Mouse (Mus musculus) urinary bladder, postnatal 10 days (tissue): ENCODE results near the gene Epb41l3.

ENCODE experiments used
- DNase-seq: peaks from one replicate; pipeline ENCODE4 v3.0.0; 2022; ENCODE audit warnings: low spot score

Epb41l3 gene

GRCm38 (mm10) chr17:69075501-69076237 is at the start of gene Epb41l3:
TSS of gene Epb41l3 (plus strand) at chr17:69075683.
- peak; percentile 30 for DNase-seq

- DNase-seq: no peak
Measured at GRCm38 (mm10) chr17:69038760-69039675, 36.5 kb upstream of the Epb41l3 start.

GRCm38 (mm10) chr17:69041516-69041915 is 34.0 kb upstream of the Epb41l3 start:
- no peak for DNase-seq

- no peak for DNase-seq
Measured at GRCm38 (mm10) chr17:69048826-69049225, 26.7 kb upstream of the Epb41l3 start.

- no peak for DNase-seq
Measured at GRCm38 (mm10) chr17:69054029-69054428, 21.5 kb upstream of the Epb41l3 start.

DNA sequence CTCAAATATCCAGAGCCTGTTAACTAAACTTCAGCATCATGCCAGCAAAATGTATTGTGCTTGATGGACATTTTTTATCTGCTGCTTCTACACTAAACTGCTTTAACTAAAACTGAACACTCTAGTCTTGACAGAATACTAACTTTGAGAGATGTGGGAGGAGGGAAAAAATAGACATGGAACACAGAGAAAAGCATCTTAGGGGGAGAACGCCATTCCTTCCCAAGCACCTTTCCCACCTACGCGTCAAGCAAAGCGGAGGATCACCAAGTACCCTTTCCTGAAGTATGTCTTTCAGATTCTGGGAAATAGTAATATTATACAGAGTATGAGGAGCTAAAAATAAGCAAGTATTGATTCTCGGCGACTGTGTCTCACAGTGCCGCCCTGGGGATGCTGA is 15.7 kb upstream of the Epb41l3 start:
- no peak for DNase-seq

DNA sequence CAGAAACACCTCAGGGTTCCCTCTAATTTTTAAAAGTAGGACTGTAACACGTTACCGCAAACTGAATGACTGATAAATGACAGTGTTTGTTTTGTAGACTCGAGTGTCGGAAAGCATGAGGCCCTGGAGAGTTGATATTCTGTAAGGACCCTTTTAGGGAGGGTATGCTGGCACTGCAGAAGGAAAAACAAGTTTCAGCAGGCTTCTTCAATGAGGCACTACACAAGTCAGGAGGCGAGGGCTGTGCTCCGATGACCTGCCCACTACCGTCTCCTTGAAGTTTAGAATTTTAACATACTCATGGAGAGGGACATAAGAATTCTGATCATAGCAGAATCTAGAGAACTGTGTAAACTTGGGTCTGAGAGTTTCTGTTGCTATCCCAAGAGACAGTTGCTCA is 15.1 kb upstream of the Epb41l3 start:
- no peak for DNase-seq

DNA sequence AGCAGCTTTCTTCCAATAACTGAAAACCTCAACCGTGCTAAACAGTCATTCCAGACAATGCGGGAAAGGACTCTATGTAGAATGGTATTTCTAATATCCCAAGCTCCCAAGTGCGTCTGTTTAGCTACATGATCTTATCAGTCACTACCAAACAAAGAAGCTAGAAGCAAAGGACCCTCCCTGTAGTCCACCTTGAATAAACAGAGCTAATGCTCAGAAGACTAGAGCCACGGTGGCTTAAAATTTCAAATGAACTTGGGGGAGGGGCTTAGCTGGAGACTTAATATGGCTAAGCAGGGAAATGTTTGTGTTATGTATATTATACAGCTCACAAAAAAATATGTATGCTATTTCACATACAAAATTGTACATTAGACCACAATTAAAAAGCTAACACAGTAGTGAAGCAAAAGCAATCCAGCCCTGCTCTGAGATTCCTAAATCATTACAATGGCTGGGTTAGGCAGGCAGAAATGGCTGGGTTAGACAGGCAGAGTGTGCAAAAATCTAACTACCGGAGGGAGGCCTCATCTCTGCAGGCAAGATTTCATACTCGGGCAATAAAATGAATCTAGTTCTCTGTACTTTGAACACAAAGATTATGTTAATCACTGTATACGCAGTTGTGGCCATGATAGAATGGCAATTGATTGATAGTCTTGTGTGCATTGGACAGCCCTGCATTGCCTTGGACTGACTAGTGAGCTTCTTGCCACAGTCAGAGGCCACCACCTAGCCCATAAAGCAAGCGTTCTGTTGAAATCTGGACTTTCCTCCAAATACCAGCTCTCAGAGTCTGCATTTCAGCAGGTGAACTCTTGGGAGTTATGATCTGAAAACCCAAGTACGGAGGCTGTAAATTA is 13.4 kb upstream of the Epb41l3 start:
- DNase-seq: no peak

DNA sequence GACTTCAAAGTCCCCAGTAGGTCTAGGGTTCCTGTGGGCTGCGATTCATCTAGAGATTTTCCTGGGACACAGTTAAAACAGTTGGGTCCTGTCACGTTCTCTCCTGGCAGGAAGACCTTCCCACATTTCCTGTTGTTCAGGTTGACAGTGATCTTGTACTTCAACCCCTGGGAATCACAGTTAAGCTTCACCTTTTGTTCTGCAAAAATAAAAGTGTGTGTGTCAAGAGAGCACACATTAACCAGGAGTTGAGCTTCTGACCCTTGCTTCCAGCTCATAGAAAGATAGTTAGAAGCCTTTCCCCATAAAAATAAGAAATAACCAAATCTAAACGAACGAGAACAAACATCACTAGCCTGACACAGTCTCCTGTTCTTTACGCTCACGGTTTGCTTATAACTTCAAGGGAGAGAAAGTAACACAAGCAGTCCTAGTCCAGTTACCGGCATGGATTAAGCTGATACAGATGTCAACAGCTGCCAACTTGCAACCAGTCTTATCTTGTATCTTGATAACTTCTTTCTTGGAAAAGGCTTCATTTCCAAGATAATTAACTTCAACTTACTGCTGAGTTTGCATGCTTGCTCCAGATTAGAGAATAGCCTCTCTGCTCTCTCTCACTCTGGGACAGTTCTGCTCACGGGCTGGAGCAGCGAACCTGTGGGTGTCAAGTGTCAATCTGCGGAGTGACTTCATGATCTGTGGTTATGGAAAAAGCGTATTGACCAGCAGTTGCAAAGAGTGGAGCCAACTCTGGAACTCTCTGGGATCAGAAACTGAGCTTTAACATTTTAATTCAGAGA is 7.3 kb upstream of the Epb41l3 start:
- no peak for DNase-seq

DNA sequence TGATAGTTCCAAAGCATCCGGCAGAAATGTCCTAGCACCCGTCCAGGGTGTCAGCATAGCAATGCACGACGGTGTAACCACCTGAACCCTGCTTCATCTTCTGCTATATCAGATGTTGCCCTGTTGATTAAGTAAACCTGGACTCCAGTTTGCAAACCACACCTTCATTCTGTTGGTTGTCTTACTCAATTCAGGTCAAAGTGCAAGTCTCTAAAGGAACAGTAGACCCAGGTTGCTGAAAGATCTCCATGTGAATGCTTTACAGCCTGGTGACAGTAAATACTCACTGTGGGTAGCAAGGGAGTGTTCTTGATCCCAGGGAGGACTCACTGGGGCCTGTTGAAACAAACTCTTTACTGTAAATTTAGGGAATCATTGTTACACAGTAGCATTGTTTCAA is 1.4 kb upstream of the Epb41l3 start:
- no peak for DNase-seq

DNA sequence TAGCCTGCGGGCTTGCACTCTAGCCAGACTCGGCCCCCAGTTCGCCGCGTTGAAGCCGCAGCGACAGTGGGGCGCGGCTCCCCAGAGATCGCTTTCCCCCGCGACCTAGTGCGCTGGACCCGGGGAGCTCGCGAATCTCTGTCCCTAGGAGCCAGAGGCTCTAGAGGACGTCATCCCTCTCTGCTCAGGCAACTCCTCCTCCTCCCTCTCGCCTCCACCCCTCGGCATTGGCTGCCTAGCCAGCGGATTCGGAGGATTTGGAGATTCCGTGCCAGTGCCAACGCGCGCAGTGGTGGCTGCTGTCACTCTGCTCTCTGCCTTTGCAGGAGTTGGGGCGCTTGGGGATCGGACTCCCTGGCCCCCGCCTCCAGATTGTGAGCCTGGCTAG is 749 bp downstream of the Epb41l3 start:
- DNase-seq: no peak

DNA sequence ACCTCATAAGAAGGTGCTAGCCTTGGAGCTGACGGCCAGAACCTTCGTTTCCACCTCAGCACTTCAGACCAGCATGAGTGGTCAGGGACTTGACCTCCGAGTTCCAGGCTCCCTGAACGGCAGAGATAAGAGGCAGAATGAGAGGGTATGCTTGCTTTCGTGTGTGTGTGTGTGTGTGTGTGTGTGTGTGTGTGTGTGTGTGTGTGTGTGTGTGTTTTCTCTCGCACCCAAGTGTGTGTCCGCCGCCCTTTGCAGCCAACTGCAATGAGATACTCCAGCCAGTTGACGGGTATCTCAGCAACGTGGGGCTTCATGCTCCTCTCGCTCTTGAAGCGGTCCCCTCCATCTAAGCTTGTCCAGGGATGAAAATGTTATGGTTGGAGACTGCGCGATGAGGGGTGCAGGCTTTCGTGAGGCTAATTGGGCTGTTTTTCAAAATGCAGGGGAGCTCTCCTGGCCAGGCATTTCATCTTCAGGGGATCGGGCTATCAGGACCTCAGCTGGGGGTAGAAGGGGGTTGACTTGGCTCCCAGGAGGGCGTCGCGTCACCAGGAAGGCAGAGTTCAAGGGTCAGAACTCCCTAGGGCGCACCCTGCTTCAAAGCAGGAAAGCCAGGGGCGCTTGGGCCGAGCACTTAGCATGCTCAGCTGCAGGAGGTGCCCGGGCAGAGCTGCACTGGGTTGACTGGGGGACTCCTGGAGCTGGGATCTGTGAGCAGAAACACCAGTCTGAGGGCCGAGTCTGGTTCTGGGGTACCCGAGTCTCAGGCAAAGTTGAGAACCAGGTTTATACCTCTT is 1.5 kb downstream of the Epb41l3 start:
- no peak for DNase-seq

DNA sequence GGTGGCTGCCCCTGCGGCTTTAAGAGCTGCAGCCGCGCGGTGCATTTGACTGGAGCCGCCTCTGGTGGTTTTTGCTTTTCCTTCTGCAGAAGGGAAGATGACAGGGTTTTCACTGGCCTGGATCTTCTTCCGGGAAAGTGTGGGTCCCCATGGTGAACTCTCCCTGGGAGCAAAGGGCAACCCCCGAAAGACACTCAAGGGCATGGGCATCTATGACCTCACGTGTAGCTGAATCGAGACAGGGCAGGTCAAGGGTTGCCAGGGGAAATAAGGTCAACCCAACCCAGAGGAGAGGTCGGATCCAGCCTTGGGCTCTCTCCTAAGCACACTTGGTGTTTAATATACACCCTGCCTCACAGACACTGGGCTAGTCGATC is 2.0 kb downstream of the Epb41l3 start:
- DNase-seq: no peak

- no peak for DNase-seq
Measured at GRCm38 (mm10) chr17:69082316-69082715, 6.8 kb downstream of the Epb41l3 start.

- no peak for DNase-seq
Measured at GRCm38 (mm10) chr17:69091618-69092017, 16.1 kb downstream of the Epb41l3 start.

GRCm38 (mm10) chr17:69097068-69097467 is 21.6 kb downstream of the Epb41l3 start:
- DNase-seq: no peak

DNA sequence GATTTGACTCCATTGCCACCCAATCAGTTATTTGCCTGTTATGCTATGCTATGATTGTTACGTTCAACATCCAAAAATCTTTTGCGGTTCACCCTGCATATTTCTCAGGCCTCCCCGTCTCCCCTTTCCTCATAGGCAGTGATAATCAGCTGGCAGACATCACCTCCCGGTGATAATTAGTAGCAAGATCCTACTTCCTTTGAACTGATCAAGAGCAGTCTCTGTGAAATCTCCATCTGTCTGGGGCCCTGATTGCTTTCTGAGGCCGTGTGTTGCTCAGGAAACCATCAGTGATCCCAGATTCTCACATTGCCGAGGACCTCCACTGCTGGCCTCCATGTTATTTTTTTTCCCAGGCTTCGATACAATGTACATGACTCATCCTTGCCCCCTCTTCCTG is 22.5 kb downstream of the Epb41l3 start:
- DNase-seq: no peak

- DNase-seq: no peak
Measured at GRCm38 (mm10) chr17:69103326-69103725, 27.8 kb downstream of the Epb41l3 start.

- DNase-seq: no peak
Measured at GRCm38 (mm10) chr17:69105035-69105798, 29.7 kb downstream of the Epb41l3 start.
